Mouse (Mus musculus) neural tube, embryonic 13.5 days (tissue): ENCODE data around the gene Pglyrp1. TPM values are rescaled to one million over a fixed set of nuclear protein-coding genes. Genes with fewer than 3 reads are reported as not detected.

Experiments used
- polyA plus RNA-seq: library from polyadenylated mRNA; unstranded; fragments of >200 nt; fragmentation: Nextera tagmentation; extraction: Ambion mirVana; gene quantifications from 2 replicates; pipeline ENCODE4 v1.2.1, GENCODE M21; 2015

Pglyrp1 gene
- polyA plus RNA-seq, 1 experiment from 2014 or later: 12.8 TPM

Other genes with a start within 250 kb of the Pglyrp1 start
- not detected in 2 replicates for gene Psg21, start 214.6 kb upstream of the Pglyrp1 start, polyA plus RNA-seq
- not detected in 2 replicates for gene Psg20, start 185.1 kb upstream of the Pglyrp1 start, polyA plus RNA-seq
- not detected in 2 replicates for gene Psg22, start 153.2 kb upstream of the Pglyrp1 start, polyA plus RNA-seq
- not detected in 2 replicates for gene Psg19, start 72.8 kb upstream of the Pglyrp1 start, polyA plus RNA-seq
- gene Psg17, start 49.7 kb upstream of the Pglyrp1 start, polyA plus RNA-seq: not detected in 2 replicates
- gene Mill2, start 31.4 kb upstream of the Pglyrp1 start, polyA plus RNA-seq: 0.17 and 0.59 TPM in 2 replicates
- gene Ccdc61, start 39.1 kb downstream of the Pglyrp1 start, polyA plus RNA-seq: 19.7 and 23.0 TPM in 2 replicates
- 9.7 and 10.7 TPM in 2 replicates for gene Nova2, start 54.6 kb downstream of the Pglyrp1 start, polyA plus RNA-seq
- 0.56 TPM in 2 replicates for gene Nanos2, start 116.1 kb downstream of the Pglyrp1 start, polyA plus RNA-seq
- gene Mypop, start 119.9 kb downstream of the Pglyrp1 start, polyA plus RNA-seq: 5.8 and 7.4 TPM in 2 replicates
- 28.4 and 29.9 TPM in 2 replicates for gene Irf2bp1, start 132.7 kb downstream of the Pglyrp1 start, polyA plus RNA-seq
- 0.13 and 0.14 TPM in 2 replicates for gene Foxa3, start 152.2 kb downstream of the Pglyrp1 start, polyA plus RNA-seq
- gene Sympk, start 153.0 kb downstream of the Pglyrp1 start, polyA plus RNA-seq: 30.4 and 32.7 TPM in 2 replicates
- not detected in 2 replicates for gene Rsph6a, start 183.4 kb downstream of the Pglyrp1 start, polyA plus RNA-seq
- gene Dmwd, start 204.9 kb downstream of the Pglyrp1 start, polyA plus RNA-seq: 25.1 and 26.0 TPM in 2 replicates
- 10.5 and 10.7 TPM in 2 replicates for gene Dmpk, start 212.5 kb downstream of the Pglyrp1 start, polyA plus RNA-seq
- 2.5 and 3.2 TPM in 2 replicates for gene Six5, start 223.3 kb downstream of the Pglyrp1 start, polyA plus RNA-seq
- 2.1 and 2.3 TPM in 2 replicates for gene Gm4969, start 247.0 kb downstream of the Pglyrp1 start, polyA plus RNA-seq
- 17.7 and 18.1 TPM in 2 replicates for gene Fbxo46, start 248.5 kb downstream of the Pglyrp1 start, polyA plus RNA-seq